Comparison of ENCODE assay signal across 8 mouse cellular contexts in the genomic region with DNA sequence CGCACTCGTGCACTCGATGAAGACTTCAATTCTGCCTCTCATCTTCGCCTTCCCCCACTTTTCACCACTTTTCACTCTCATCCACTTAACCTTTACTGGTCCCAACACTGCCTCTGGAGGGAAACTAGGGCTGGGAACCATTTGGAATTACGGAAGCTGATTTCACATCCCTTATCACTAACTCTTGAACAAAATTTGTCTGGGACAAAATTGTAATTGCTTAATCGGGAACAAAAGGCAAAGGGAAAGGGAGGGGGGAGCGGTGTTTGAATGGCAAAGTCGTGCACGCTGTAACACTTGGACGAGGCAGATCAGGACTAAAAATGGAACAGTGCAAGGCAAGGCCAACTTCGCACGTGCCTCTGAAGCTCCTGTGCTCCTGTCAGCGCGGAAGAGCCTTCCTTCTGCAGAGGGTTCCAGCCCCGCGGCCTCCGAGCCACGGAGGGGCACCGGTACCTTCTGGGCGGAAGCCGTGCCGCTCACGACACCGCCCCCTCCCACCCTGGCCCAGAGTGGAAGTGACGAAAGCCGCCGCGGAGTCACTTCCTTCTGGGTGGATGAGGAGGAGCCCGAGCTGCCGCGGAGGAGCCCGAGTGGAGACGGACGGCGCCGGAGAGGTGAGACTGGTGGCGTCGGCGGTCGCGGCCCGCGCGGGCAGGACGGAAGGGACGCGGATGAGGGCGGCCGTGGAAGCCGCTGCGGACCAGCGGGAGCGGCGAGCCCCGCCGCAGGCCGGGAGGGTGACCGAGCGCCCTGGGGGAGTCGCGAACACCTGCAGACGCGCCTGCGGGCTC. TPM values are rescaled to one million over a fixed set of nuclear protein-coding genes. Genes with fewer than 3 reads are reported as not detected.
DNase-seq lines count a peak whose midpoint lies in the region; ATAC-seq lines count a peak whose summit lies in the region.

Etv3 (plus strand) TSS at position 365 of the 794 bp plus-strand sequence.

- ATAC-seq in intestine, embryonic 14.5 days (replicated peaks; ENCODE audit: low FRiP score, low TSS enrichment, low read depth): peak; percentile 96
- peak; percentile 86 for ATAC-seq in megakaryocyte progenitor cell, adult 5-6 weeks (replicated peaks; ENCODE audit: poor library complexity)

- no peaks in the 10 kb centered on the region for H3K9me3 ChIP-seq in intestine, embryonic 14.5 days (ENCODE audit: control insufficient read depth, low read length)

- peak; percentile 95 for DNase-seq in adrenal gland, adult 2 months
- DNase-seq in embryo, embryonic 11 days: peak; percentile 93
- peak; percentile 88 for DNase-seq in gastrocnemius, postnatal 25 days
- DNase-seq in intestine, embryonic 14.5 days (ENCODE audit: low spot score): peak; percentile 92
- peak; percentile 86 to 95 for DNase-seq in left cerebral cortex, postnatal 10 days (ENCODE audit: extremely low spot score in 1 of 2, low spot score in 2 of 2)
- peak; percentile 91 for DNase-seq in right cerebral cortex, postnatal 14 days
- peak; percentile 83 for DNase-seq in urinary bladder, postnatal 25 days (ENCODE audit: low spot score)

- peaks cover 30% of the 10 kb centered on the region for H3K36me3 ChIP-seq in intestine, embryonic 14.5 days (ENCODE audit: control insufficient read depth, insufficient read depth, low read length)

- H3K9ac ChIP-seq in intestine, embryonic 14.5 days (ENCODE audit: low read length): peak within 1 kb of the TSS; percentile 88

- H3K4me2 ChIP-seq in intestine, embryonic 14.5 days (ENCODE audit: low read length): peak within 1 kb of the TSS; percentile 69

- peak within 1 kb of the TSS; percentile 80 for H3K4me3 ChIP-seq in intestine, embryonic 14.5 days (ENCODE audit: low read depth, low read length)

- H3K27ac ChIP-seq in intestine, embryonic 14.5 days (ENCODE audit: low read depth): peak within 1 kb of the TSS; percentile 69

- intact Hi-C loops in left cerebral cortex, postnatal 10 days (cut with DNase I): loop anchor here (5.0 kb wide), 1 partner anchor 37 kb away; no protein-coding TSS in a partner anchor

- WGBS in intestine, embryonic 14.5 days: 6% methylated on average over 61 of the region's 64 CpGs

- H3K4me1 ChIP-seq in intestine, embryonic 14.5 days (replicated peaks; ENCODE audit: control insufficient read depth, insufficient read depth, low read length): peaks cover 11% of the 10 kb centered on the region

- no peaks in the 10 kb centered on the region for H3K27me3 ChIP-seq in intestine, embryonic 14.5 days (replicated peaks; ENCODE audit: control insufficient read depth, insufficient read depth, low read length)

RNA-seq across cellular contexts. Expression of gene Etv3, which starts in this region (rescaled TPM):
- total RNA-seq in adrenal gland, adult 2 months (2021): 10 to 100 TPM; 19.4 to 25.8 TPM
- polyA plus RNA-seq in adrenal gland, adult 2 months (2012; rRNA removed): 10.8 and 11.2 TPM in 2 replicates
- 1 to 10 TPM; 8.3 to 8.7 TPM for total RNA-seq in gastrocnemius, postnatal 25 days (2021)
- 10.1 and 10.5 TPM in 2 replicates for polyA plus RNA-seq in intestine, embryonic 14.5 days (2014; fragmentation: Nextera tagmentation; extraction: Ambion mirVana)
- total RNA-seq in left cerebral cortex, postnatal 10 days (2021): 10 to 100 TPM; 14.7 to 15.7 TPM
- total RNA-seq in megakaryocyte progenitor cell, adult 5-6 weeks (2015): 7.4 and 8.5 TPM in 2 replicates
- 9.2 and 9.5 TPM in 2 replicates for total RNA-seq in megakaryocyte progenitor cell, adult 5-6 weeks (2017)

Comparison
In these comparisons a context has a peak if more than half of its experiments do, and no peak if none do; other contexts are left out.
1. Peak in every context shown above with its lines: DNase-seq, ATAC-seq, H3K4me3 ChIP-seq and H3K27ac ChIP-seq.